Comparison of ENCODE assay signal across 9 mouse cellular contexts in the genomic region with DNA sequence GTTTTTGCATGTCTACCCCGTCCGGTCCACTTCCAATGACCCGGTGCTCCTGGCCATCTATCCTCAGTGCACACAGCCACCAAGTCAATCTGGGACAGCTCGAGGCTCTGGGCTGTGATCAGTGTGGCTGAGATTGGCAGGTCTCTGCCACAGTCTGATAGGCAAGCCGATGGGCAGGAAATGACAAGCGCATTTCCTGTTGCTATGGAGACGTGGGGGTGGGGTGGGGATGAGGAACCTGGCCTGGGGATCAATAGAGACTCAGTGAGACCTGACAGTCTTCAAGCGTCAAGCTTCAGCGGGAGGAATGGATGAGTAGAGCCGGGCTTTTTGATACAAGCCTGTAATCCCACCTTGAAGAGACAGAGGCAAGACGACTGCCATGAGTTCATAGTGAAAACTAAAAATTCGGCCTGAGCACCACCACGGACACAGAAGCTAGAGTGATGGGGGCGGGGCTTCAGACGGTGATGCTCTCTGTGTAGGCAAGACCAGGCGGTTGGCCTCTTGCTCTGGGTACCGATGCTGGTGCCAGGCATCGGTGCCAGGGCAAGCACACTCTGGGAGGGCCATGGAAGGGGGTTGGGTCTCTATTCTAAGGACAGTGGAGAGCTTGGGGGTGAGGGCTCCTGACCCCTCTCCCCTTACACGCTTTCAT. TPM values are rescaled to one million over a fixed set of nuclear protein-coding genes. Genes with fewer than 3 reads are reported as not detected.
DNase-seq lines count a peak whose midpoint lies in the region; ATAC-seq lines count a peak whose summit lies in the region.
"Had no signal": no experiment of that assay in that cellular context is flagged by ENCODE, and none has a peak within 500 bp of the region (broad histone marks: within the 10 kb centered on the region; RNA-seq: fewer than 3 reads in every experiment).

No protein-coding gene starts in this region.

- no peaks in the 10 kb centered on the region for H3K9me3 ChIP-seq in kidney, embryonic 15.5 days (replicated peaks)
- H3K9me3 ChIP-seq in midbrain, embryonic 14.5 days (ENCODE audit: control insufficient read depth, low read length): no peaks in the 10 kb centered on the region
- H3K9me3 ChIP-seq: lung, embryonic 15.5 days had no signal

- no peaks in the 10 kb centered on the region for H3K36me3 ChIP-seq in kidney, embryonic 15.5 days
- H3K36me3 ChIP-seq in midbrain, embryonic 14.5 days (ENCODE audit: control insufficient read depth, insufficient read depth, low read length): no peaks in the 10 kb centered on the region
- H3K36me3 ChIP-seq: lung, embryonic 15.5 days had no signal

- peak overlapping the region; percentile 82 for H3K27ac ChIP-seq in kidney, embryonic 15.5 days
- H3K27ac ChIP-seq in midbrain, embryonic 14.5 days (replicated peaks; ENCODE audit: low read depth, low read length): peak overlapping the region; percentile 65
- H3K27ac ChIP-seq: lung, embryonic 15.5 days had no signal

- DNase-seq in cerebellum, adult 9-10 months: peak; percentile 65
- peak; percentile 95 to 97 for DNase-seq in B cell, adult 2 months
- peak; percentile 52 for DNase-seq in embryo, embryonic 11 days
- DNase-seq in midbrain, embryonic 14.5 days: peak; percentile 81
- peak; percentile 76 for DNase-seq in thymus, postnatal 4 days

- H3K4me2 ChIP-seq in kidney, embryonic 15.5 days: no peak overlapping the region
- H3K4me2 ChIP-seq in midbrain, embryonic 14.5 days (ENCODE audit: low read length): peak overlapping the region; percentile 37
- H3K4me2 ChIP-seq: lung, embryonic 15.5 days had no signal

- no peak for ATAC-seq in cerebellum, adult (ENCODE audit: insufficient number of reproducible peaks, low FRiP score, low TSS enrichment)
- ATAC-seq in kidney, embryonic 15.5 days (replicated peaks; ENCODE audit: low FRiP score): no peak
- no peak for ATAC-seq in midbrain, embryonic 14.5 days (ENCODE audit: low FRiP score, low TSS enrichment)
- no peak for ATAC-seq in erythroblast, adult 5-6 weeks (replicated peaks; ENCODE audit: low FRiP score, poor library complexity, severe bottlenecking)

- no peak overlapping the region for H3K9ac ChIP-seq in kidney, embryonic 15.5 days
- no peak overlapping the region for H3K9ac ChIP-seq in midbrain, embryonic 14.5 days (replicated peaks; ENCODE audit: low read length)
- H3K9ac ChIP-seq: lung, embryonic 15.5 days had no signal

- no peaks in the 10 kb centered on the region for H3K27me3 ChIP-seq in kidney, embryonic 15.5 days
- no peaks in the 10 kb centered on the region for H3K27me3 ChIP-seq in midbrain, embryonic 14.5 days (ENCODE audit: control insufficient read depth, insufficient read depth, low read length)

- H3K4me3 ChIP-seq in kidney, embryonic 15.5 days (replicated peaks): no peak overlapping the region
- H3K4me3 ChIP-seq in midbrain, embryonic 14.5 days (replicated peaks; ENCODE audit: low read depth, low read length): 0 out of 2 replicates have a peak overlapping the region, but pooled peaks have one; percentile 1
- H3K4me3 ChIP-seq: lung, embryonic 15.5 days had no signal

- peaks cover 82% of the 10 kb centered on the region for H3K4me1 ChIP-seq in kidney, embryonic 15.5 days
- peaks cover 41% of the 10 kb centered on the region for H3K4me1 ChIP-seq in midbrain, embryonic 14.5 days (ENCODE audit: control insufficient read depth, insufficient read depth, low read length)

- 45% methylated on average over 19 of the region's 19 CpGs for WGBS in kidney, embryonic 15.5 days
- WGBS in midbrain, embryonic 14.5 days: 23% methylated on average over 19 of the region's 19 CpGs

RNA-seq across cellular contexts. Expression of a gene that starts 4.3 kb away (rescaled TPM):
- polyA plus RNA-seq in kidney, embryonic 15.5 days (2015; fragmentation: Nextera tagmentation; extraction: Ambion mirVana): 53.7 and 58.5 TPM in 2 replicates
- 11.9 and 18.4 TPM in 2 replicates for polyA plus RNA-seq in midbrain, embryonic 14.5 days (2014; fragmentation: Nextera tagmentation; extraction: Ambion mirVana)
- 2.3 and 3.1 TPM in 2 replicates for total RNA-seq in erythroblast, adult 5-6 weeks (2015; ENCODE audit: low replicate concordance)
- 0.68 and 2.1 TPM in 2 replicates for total RNA-seq in erythroblast, adult 5-6 weeks (2017; ENCODE audit: low replicate concordance)
